Mouse (Mus musculus) lung, adult 2 months (tissue): Measurements from ENCODE around the gene Tmem218.

Experiments
- CTCF ChIP-seq: fragments of 200-500 bp; IDR thresholded peaks from 2 replicates; pipeline ENCODE4 v1.5.1; 2011; ENCODE audit warnings: mild to moderate bottlenecking, low read length, control low read depth; ENCODE audit not compliant: insufficient read depth
- POLR2A ChIP-seq: fragments of 200-500 bp; IDR thresholded peaks from 2 replicates; pipeline ENCODE4 v1.6.1; 2011; ENCODE audit warnings: low read depth, mild to moderate bottlenecking, control low read depth, low read length, borderline replicate concordance; ENCODE audit errors: extremely low read depth

- no peak for TF ChIP-seq POLR2A
- no peak for TF ChIP-seq CTCF
These were observed 34.7 kb downstream of the Tmem218 start for GRCm38 (mm10) chr9:37242764-37243163.
